Mouse (Mus musculus) adrenal gland, postnatal 36 days (tissue): ENCODE results near the gene Lrat. TPM values are rescaled to one million over a fixed set of nuclear protein-coding genes. Genes with fewer than 3 reads are reported as not detected.
A peak's percentile ranks its signal among the peaks of the same experiment; 100 is the strongest.

Experiments
- DNase-seq, 2 experiments: peaks; one replicate each; pipeline ENCODE4 v3.0.0; 2021; ENCODE audit warnings: mixed read lengths in 1 of 2
- long read RNA-seq, 2 experiments: library from polyadenylated mRNA; stranded (forward); transcript quantifications; one replicate each; pipeline ENCODE4 v2.0.0; 2021; ENCODE audit warnings: borderline sequencing depth in 2 of 2
- total RNA-seq, 2 experiments: library from RNA; stranded (reverse); gene quantifications; 2 replicates each; pipeline ENCODE4 v1.2.3; 2021

Lrat gene
- under 1 TPM in 1 of 2 experiments, not detected in 1; 0.07 TPM for total RNA-seq
- long read RNA-seq, experiment 1 = 0 reads
- long read RNA-seq, experiment 2 = 0 reads

DNA sequence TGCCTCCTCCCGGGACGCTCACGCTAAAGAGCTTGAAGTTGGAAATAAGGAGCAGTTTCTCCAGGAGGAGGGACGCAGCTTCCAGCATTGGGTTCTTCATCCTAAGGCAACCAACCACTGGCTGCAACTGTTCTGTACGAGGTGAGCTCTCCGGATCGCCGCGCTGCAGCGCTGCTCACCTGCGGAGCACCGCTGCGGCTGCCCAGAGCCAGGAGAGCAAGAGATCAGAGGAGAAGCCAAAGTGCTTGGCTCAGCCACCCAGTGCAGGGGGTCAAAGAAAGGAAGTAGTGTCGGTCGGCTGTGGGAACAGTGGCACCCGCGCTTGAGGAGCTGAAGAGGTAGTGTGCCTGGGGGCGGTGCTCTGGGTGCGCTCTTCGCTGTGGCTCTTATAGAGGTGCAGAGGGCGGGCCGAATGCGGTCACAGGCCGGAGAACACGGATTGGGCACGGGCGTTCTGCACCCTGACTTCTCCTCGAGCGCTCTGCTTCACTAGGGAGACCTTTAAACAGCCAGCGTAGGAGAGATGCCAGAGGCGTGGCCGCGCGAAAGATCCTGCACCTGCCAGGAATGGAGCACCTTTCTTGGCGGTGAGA, at the start of gene Lrat:
TSS of gene Lrat (minus strand) at position 361 of the 593 bp plus-strand sequence.
- peak; percentile 18 to 28 for DNase-seq

GRCm38 (mm10) chr3:82952173-82952962, 48.6 kb upstream of the Lrat start:
- DNase-seq = no peak

- DNase-seq = no peak
Observed at GRCm38 (mm10) chr3:82950639-82951038, 46.9 kb upstream of the Lrat start.

DNA sequence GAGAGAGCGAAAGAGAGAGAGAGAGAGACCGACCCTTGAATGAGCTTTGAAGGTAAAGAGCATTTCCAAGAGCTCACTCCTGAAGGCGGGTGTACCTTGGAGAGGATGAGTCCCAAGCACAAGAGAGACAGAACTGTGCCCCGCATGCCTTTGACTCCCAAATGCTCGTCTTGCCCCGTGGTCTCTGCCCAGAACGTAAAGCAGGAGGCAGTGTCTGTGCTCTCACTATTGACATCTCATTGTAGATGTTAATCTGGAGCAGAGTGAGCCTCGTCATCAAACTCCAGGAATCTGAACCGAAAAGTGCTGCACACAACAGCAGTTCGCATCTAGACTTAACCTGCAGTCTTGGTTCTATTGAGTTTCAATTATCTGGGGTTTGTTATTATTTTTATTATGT, 46.4 kb upstream of the Lrat start:
- DNase-seq = no peak

- no peak for DNase-seq
Observed at GRCm38 (mm10) chr3:82946375-82947107, 42.8 kb upstream of the Lrat start.

DNA sequence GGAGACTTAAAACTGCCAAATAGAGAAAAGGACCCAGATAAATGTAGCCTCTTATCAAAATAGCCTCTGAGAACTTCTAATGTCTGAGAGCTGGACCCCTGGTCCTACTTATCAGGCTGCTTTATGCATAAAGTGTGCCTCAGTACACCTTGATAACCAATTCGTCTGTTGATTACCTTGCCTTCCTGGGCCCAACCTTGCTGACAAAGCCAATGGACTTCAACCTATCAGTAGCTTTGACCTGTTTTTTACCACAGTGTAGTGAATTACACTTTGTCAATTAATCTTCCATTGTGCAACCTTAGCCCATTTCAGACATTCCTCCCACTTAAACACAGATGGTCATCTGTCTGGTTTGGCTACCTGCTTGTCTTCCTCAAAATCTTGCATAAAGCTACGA, 24.1 kb upstream of the Lrat start:
- DNase-seq = no peak

- no peak for DNase-seq
Observed at GRCm38 (mm10) chr3:82915632-82916031, 11.9 kb upstream of the Lrat start.

DNA sequence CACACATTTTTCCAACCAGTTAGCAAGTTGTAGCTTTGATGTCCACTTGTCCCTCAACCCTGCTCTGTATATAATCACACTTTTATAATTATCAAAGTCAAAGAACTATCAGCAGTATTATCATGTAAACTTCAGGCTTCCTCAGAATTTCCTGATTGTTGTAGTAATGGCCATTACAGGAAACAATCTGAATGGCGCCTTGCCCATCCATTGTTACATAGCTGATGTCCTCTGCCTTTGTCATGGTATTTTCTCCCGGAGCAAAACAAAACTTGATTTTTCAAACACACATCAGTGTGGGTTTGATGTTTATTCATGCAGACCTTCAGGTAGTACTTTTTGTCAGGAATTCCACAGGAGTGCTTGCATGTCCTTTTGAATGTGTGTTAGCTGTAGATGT, 4.9 kb upstream of the Lrat start:
- DNase-seq = no peak

- peak in 1 of 2 experiments; percentile 1 for DNase-seq
Observed at GRCm38 (mm10) chr3:82904211-82904908, 587 bp upstream of the Lrat start.

- DNase-seq = no peak
Observed at GRCm38 (mm10) chr3:82902757-82903612, 788 bp downstream of the Lrat start.

DNA sequence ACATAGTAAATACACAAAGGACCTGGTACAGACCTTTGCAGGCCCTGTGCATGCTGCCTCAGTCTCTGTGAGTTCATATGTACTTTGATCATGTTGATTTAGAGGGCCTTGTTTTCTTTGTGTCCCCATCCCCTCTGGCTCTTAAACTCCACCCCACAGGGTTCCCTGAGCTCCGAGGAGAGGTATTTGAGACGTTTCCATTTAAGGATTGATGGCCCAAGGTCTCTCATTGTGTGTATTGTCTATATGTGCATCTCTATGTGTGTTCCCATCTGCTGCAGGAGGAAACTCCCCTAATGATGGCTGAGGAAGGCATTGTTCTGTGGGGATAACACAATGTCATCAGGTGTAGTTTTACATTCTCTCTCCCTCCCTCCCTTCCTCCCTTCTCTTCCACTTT, 14.9 kb downstream of the Lrat start:
- DNase-seq = no peak

DNA sequence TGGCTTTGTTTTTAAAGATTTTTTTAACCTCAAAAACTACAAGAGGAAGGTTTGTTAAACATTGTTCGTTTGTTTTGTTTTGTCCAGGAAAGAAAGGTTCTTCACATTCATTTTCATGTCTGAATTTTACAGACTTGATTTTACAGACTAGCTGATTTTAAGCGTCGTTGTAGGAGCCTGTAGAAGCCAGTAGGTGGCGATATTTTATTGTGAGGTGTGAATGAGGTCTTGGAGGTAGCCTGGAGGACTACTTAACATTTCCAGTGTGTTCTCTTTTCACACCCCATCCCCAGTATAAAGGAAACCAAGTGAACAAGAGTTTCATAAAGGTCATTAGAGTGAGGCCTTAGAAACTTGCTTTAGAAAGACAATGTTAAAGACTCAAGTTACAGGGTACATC, 26.5 kb downstream of the Lrat start:
- peak; percentile 8 to 16 for DNase-seq

- DNase-seq = peak; percentile 78 to 81
Observed at GRCm38 (mm10) chr3:82876372-82876739, 27.4 kb downstream of the Lrat start, which contains the start of gene Rbm46. TSS of gene Rbm46 (minus strand) at chr3:82876483.

DNA sequence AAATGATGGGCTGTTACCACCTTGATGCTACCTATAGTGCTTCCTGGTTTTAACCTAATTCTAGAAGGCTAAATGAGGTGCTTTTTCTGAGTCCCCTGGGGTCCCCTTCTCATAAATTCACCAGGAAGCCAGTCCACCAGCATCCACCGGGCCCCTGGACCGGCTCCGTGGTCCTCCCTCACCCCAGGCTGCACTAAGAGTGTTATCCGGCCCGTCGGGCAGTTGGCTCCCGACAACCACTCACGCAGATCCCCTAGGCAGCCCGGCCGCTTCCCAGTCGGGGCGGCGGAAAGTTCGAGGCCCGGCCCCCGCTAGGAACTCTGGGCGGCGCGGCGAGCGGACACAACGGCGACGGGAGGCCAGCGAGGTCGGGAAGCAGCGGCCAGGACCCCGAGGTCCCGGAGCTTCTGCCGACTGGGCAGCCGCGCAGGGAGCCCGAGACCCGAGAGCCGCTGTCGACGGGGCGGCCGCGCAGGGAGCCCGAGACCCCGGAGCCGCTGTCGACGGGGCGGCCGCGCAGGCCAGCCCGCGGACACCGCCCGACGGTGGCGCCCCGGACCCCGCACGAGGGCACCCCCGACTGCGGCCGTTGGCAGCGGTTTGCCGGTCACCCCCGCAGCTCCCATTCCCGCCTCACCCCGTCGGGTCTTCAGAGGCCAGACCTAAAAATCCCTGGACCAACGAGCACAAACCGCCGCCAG, 28.0 kb downstream of the Lrat start:
- DNase-seq = no peak

DNA sequence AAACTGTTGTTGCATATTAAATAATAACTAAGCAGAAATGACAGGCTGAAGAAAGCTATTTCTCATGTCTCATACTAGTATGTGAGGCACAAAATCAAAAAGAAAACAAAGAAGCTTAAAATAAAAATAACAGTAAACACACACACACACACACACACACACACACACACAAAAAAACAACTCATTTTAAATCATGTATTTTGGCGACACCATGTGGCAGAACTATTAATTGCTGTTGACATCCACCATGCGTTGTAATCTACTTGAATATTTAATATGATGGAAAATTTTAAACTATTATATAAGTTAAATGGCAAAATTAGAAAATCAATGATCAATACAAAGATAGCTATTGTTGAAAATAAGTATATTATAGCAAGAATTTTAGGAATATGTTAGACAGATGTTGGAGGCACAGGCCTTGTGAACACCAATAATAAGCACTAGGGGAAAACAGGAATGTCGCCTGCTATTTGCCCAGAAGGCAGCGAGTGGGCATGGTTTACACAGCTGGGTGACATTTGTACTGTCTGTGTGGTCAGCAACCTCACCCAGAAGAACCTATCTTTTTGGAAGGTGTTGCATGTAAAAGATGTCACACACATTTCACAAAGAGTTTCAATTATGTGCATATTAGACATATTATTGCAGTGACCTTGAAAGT, 46.2 kb downstream of the Lrat start:
- peak; percentile 8 to 33 for DNase-seq

Other genes starting within 250 kb of the Lrat start
- under 1 TPM; 0.36 to 0.76 TPM for gene Rbm46, start 27.5 kb downstream of the Lrat start, total RNA-seq
- 1 to 10 TPM in 1 of 2 experiments, not detected in 1; 3.2 TPM for gene Fgg, start 103.8 kb upstream of the Lrat start, total RNA-seq
- 1 to 10 TPM in 1 of 2 experiments, not detected in 1; 3.8 TPM for gene Fga, start 122.1 kb upstream of the Lrat start, total RNA-seq
- 1 to 10 TPM in 1 of 2 experiments, not detected in 1; 1.1 TPM for gene Fgb, start 145.9 kb upstream of the Lrat start, total RNA-seq
- 10 to 100 TPM; 47.4 to 51.3 TPM for gene Plrg1, start 151.5 kb upstream of the Lrat start, total RNA-seq
- gene Dchs2, start 224.0 kb upstream of the Lrat start, total RNA-seq = under 1 TPM; 0.46 to 0.73 TPM